Mouse (Mus musculus): ENCODE results near the gene Tenm4. TPM values are rescaled to one million over a fixed set of nuclear protein-coding genes. Genes with fewer than 3 reads are reported as not detected.
"Not testable (repeated sequence)": the region's sequence is repeated elsewhere in the genome, so short reads cannot be mapped to it uniquely, and the experiment has no call there.

Gene Tenm4
- total RNA-seq, 4 experiments from 2014 or later, result 0.77 to 2.5 (median 2.0) TPM

GRCm38 (mm10) chr7:96946501-96946900 lies 775.5 kb downstream of the Tenm4 start:
- DNase-seq (ENCODE audit: low spot score in 2 of 2), result not testable (repeated sequence)

GRCm38 (mm10) chr7:96951281-96952051 lies 780.4 kb downstream of the Tenm4 start, which contains the start of gene Nars2:
TSS of gene Nars2 (plus strand) at chr7:96951505.
- peak; percentile 80 to 86 for DNase-seq (ENCODE audit: low spot score in 2 of 2)

- no peak for DNase-seq (ENCODE audit: low spot score in 2 of 2)
Observed at GRCm38 (mm10) chr7:96952094-96952493, 781.0 kb downstream of the Tenm4 start.

GRCm38 (mm10) chr7:96959168-96959567 lies 788.1 kb downstream of the Tenm4 start:
- no peak for DNase-seq (ENCODE audit: low spot score in 2 of 2)

Small RNA genes lying within 50 kb of the gene (microRNA-seq; reads per million reads assigned to microRNA genes)
- gene Mir6394, result not detected
- gene Mir708, result 252 reads per million, percentile 64 among the genes with 10 or more reads in this experiment

All from gastrocnemius, adult 8-10 months (tissue).